Mouse (Mus musculus): Measurements from ENCODE around the gene Dst.
"Not testable (repeated sequence)": the region's sequence is repeated elsewhere in the genome, so short reads cannot be mapped to it uniquely, and the experiment has no call there.

The Dst gene

GRCm38 (mm10) chr1:34290321-34290720, 382.3 kb downstream of the Dst start:
- DNase-seq (ENCODE audit: low read depth, low spot score) = no peak

GRCm38 (mm10) chr1:34293198-34293597, 385.2 kb downstream of the Dst start:
- DNase-seq (ENCODE audit: low read depth, low spot score) = no peak

- no peak for DNase-seq (ENCODE audit: low read depth, low spot score)
Measured at GRCm38 (mm10) chr1:34297636-34298035, 389.6 kb downstream of the Dst start.

GRCm38 (mm10) chr1:34298631-34299184, 390.7 kb downstream of the Dst start:
- peak; percentile 28 for DNase-seq (ENCODE audit: low read depth, low spot score)

- DNase-seq (ENCODE audit: low read depth, low spot score) = no peak
Measured at GRCm38 (mm10) chr1:34299507-34299906, 391.5 kb downstream of the Dst start.

GRCm38 (mm10) chr1:34300309-34300980, 392.4 kb downstream of the Dst start:
- no peak for DNase-seq (ENCODE audit: low read depth, low spot score)

GRCm38 (mm10) chr1:34304227-34304626, 396.2 kb downstream of the Dst start:
- no peak for DNase-seq (ENCODE audit: low read depth, low spot score)

GRCm38 (mm10) chr1:34306741-34307140, 398.7 kb downstream of the Dst start:
- no peak for DNase-seq (ENCODE audit: low read depth, low spot score)

GRCm38 (mm10) chr1:34307191-34307590, 399.2 kb downstream of the Dst start:
- DNase-seq (ENCODE audit: low read depth, low spot score) = no peak

- not testable (repeated sequence) for DNase-seq (ENCODE audit: low read depth, low spot score)
Measured at GRCm38 (mm10) chr1:34308841-34309240, 400.8 kb downstream of the Dst start.

GRCm38 (mm10) chr1:34309396-34309795, 401.4 kb downstream of the Dst start:
- DNase-seq (ENCODE audit: low read depth, low spot score) = no peak

GRCm38 (mm10) chr1:34310532-34311250, 402.7 kb downstream of the Dst start:
- DNase-seq (ENCODE audit: low read depth, low spot score) = no peak

- DNase-seq (ENCODE audit: low read depth, low spot score) = no peak
Measured at GRCm38 (mm10) chr1:34312806-34313205, 404.8 kb downstream of the Dst start.

- no peak for DNase-seq (ENCODE audit: low read depth, low spot score)
Measured at GRCm38 (mm10) chr1:34315381-34315780, 407.4 kb downstream of the Dst start.

GRCm38 (mm10) chr1:34324255-34324654, 416.2 kb downstream of the Dst start:
- DNase-seq (ENCODE audit: low read depth, low spot score) = no peak

GRCm38 (mm10) chr1:34328606-34329005, 420.6 kb downstream of the Dst start:
- DNase-seq (ENCODE audit: low read depth, low spot score) = no peak

- DNase-seq (ENCODE audit: low read depth, low spot score) = no peak
Measured at GRCm38 (mm10) chr1:34331767-34332166, 423.7 kb downstream of the Dst start.
